Mouse (Mus musculus) heart, postnatal 14 days (tissue): ENCODE measurements around the gene Epb41l3. TPM values are rescaled to one million over a fixed set of nuclear protein-coding genes. Genes with fewer than 3 reads are reported as not detected.
"Not testable (repeated sequence)": the region's sequence is repeated elsewhere in the genome, so short reads cannot be mapped to it uniquely, and the experiment has no call there.

ENCODE experiments used
- DNase-seq, 2 experiments: peaks; one replicate each; pipeline ENCODE4 v3.0.0; 2021 to 2022
- intact Hi-C: fragments of 180-260 bp; cut with DNase I; formaldehyde crosslinking; loops from one replicate; pipeline ENCODE4 v1.15.1; 2025
- total RNA-seq, 2 experiments: library from RNA; stranded (reverse); gene quantifications; 2 replicates each; pipeline ENCODE4 v1.2.3; 2021

Epb41l3 gene
- total RNA-seq, 2 experiments from 2014 or later = 16.1 to 17.1 TPM

DNA sequence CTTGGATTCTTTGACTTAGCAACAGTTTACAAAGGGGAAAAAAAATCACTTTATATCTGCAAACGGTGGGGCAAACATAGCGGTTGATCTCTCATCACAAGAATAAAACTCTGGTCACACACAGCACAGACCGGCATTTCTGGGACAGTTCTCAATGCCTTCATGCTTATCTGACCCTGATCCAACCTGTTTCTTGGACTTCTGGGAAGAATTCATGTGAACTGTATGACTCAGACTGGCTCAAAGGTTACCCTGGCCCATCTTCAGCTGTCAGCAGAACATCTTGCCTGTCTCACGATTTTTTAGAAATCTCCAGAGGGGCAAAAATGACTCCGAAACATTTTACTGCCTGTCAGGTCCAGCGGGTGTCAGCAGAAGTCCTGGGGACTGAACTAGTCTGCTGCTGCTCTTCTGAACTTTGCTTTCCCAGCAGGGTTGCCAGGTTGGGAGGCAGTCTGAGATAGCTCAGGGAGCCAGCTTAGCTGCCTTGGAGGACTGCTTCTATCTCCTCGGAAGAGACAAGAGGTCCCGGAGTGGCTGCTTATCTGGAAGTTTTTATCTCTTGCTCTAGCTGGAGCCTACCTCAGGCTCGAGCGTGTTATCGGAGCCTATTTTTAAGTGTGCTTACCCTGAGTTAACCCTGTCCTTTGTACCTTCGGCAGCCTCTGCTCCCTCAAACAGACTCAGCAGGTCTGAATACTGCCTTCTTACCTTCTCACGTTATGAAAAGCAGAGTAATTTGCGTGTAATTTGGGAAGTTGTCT is 29.7 kb downstream of the Epb41l3 start:
- peak; percentile 5 to 18 for DNase-seq
- intact Hi-C loops = loop anchor here (5.0 kb wide), 1 partner anchor 928 kb away; no protein-coding TSS in a partner anchor

DNA sequence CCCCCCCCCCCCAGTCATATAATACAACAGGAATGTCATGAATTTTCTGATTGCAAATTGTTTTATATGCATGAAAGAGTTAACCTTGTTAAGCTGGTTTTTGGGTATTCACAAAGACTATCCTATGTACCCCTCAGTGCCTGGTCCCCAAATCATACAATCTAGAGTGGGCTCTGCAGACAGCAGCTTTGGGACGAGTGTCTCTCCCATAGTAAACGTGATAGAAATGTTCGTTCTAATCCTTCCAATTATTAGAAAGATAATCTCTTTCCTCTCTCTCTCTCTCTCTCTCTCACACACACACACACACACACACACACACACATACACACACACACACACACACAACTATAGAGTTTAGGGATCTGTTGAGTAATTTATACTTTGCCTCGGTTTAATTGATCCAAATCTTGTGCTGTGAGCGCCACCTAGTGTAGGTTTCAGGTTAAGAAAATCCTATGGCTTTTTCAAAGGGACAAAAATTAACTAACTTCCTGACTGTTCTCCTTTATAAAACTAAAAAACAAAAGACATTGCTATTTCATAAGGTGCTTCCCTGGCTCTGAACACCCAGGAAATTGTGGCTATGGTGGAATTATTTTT is 30.4 kb downstream of the Epb41l3 start:
- intact Hi-C loops = loop anchor here (1.0 to 5.0 kb wide), 2 partner anchors 225 to 929 kb away; no protein-coding TSS in a partner anchor
- peak; percentile 34 to 71 for DNase-seq

DNA sequence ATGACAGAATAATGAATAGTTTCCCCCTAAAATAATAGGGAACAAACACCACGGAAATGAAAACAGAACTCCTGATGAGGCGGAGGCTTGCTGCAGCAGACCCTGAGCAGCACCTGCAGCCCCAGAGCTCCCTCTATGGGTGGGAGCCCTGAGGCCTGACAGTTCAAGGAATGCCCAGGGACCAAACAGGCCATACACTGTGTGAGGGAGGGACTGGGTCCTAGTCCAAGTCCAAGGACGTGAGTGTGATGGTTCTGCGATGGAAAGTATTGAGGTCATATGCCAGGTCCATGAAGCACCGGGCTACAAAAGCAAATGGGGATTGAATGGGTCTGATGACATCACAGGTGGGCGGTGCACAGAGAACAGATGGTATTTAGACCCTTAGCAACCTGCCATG is 33.7 kb downstream of the Epb41l3 start:
- DNase-seq = peak in 1 of 2 experiments; percentile 9
- intact Hi-C loops = loop anchor here (5.0 kb wide), 1 partner anchor 932 kb away; no protein-coding TSS in a partner anchor

DNA sequence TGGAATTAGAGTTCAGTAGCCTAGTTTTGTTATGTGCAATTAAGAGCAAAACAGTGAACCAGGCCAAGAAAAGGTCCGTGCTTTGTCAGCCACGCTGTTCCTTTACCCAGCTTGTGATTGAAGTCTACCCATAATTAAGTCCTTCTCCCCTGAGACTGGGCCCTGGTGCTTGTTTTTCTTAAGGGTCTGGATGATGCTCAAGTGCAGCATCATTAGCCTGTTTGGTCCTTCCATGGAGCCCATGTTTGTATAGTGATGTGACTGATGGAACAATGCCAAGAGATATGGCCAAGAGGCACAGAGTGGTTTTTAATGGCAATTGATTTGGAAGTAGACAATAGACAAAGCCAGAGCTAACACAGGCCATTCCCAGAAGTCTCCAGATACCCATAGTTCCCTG is 36.7 kb downstream of the Epb41l3 start:
- intact Hi-C loops = no loop called here
- DNase-seq = no peak

DNA sequence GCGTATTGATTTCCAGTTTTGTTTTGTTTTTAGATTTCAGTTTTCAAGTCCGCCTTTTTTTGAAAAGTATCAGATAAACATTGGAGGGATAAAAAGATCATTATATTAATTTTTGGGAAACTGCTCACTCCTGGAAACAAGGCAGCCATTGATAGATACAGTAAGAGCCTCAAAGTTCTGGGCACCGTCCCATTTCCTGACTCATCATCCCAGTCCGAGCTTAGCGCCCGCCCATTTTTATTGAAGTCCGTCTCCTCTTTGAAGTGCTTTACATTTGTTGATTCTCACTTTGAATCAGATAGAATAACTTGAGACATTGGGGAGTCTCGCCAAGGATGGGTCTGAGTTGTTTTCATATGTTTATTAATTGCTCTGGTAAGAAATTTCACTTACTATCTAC is 43.7 kb downstream of the Epb41l3 start:
- intact Hi-C loops = no loop called here
- DNase-seq = no peak

DNA sequence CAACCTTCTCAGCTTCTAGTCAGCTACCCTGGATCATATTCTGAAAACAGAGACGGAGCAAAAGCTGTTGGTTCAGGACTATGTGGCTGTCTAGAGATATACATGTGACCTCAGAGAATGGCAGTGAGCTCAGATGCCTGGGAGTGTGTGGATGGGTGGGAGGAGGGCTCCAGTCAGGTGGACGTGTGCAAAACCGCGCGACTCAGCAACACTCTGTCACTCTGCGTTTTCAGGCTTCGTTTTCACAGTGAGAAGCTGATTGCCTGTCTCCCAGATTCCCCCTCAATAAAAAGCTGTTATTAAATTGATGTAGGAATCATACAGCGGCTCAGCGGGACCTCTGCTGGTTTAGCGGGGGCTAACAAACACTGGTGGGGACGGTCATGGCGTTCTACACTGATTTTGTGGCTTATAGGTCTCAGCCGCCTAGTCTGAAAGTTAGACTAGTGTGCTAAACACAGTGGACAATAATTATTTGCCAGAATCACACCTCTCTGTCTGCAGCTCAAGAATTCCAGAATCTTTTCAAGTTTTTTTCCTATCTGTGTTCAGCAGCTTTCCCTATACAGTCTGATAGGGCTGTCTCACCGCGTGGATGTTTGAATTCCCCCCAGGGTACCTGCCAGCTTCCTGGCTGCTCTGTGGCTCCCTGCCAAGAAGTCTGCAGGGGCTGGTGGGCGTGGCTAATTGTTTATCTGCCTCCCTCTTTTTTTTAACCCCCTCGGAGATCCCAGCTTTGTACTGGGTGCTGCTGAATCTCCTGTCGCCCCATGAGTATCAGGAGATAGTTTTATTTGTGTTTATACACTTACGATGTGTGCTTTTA is 45.3 kb downstream of the Epb41l3 start:
- DNase-seq = peak in 1 of 2 experiments; percentile 6
- intact Hi-C loops = no loop called here

DNA sequence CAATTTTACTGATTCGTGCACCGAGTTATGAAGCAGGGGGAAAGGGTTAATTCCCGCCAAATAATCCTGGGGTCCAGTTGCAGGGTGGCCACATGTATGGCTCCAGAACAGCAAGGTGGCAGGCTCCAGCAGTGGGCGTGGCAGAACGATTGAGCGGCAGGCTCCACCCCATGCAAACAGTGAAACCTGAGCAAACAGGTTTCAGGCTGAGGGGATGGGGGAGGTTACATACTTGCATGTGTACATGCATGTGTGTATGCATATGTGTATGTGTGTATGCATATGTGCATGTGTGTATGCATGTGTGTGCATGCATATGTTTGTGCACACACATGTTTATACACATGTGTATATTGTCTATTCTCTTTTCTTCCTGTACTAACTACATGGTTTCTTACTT is 46.9 kb downstream of the Epb41l3 start:
- DNase-seq, intact Hi-C loops: not testable (repeated sequence)

DNA sequence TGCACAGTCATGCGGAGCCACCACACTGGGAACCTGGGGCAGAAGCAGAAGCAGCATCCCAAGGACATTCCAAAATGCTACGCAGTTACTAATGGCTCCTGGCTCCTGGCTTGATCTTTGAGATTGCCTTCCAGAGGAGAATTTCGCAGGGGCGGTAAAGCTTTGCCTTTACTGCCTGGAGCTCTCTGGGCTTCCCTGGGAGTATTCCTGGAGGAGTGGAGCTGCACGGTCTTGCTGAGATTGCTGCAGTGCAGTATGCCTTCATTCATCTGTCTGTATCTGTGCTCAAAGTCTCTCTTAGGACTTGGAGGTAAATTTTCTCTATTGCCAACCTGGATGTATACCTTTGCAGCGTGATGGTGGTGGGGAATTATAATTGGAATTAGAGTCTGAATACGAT is 52.0 kb downstream of the Epb41l3 start:
- intact Hi-C loops = no loop called here

DNA sequence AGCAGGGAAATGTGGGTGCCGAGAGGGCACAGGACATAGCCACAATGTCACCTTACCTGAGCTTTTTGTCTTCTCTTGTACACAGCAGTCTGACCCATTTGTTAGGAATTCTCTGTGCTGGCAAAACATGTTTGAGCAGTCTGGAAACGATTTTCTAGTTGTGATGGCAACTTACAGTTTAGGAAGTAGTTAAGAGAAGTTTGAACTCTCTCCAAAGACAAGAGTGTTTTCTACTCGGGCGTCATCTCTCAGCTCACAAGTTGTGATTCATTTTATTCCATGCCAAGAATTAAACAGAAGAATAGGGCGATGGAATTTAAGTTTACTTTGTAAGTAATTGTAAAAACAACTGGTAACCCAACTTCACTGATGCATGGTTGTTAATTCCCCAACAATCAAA is 52.5 kb downstream of the Epb41l3 start:
- intact Hi-C loops = no loop called here
- DNase-seq = no peak

More for the DNA sequence above, 52.0 kb downstream of the Epb41l3 start:
- DNase-seq = no peak

DNA sequence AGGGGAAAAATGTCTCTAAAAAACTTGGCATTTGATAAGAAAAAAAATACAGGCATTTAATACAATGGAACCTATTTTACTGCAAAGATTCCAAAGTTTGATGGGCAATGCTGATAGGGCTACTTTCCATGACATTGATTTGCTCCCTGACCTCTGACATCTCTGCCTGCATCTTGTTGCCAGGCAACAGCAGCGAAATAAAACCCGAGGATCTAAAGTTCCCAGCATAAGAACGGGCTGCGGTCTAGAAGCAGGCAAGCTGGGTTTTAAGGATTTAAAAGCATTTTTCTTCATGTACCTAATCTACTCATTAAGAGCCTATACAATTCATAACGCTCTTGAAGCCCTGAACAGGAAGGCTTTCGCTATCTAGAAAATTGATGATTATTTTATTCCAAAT is 54.0 kb downstream of the Epb41l3 start:
- no peak for DNase-seq
- intact Hi-C loops = no loop called here

DNA sequence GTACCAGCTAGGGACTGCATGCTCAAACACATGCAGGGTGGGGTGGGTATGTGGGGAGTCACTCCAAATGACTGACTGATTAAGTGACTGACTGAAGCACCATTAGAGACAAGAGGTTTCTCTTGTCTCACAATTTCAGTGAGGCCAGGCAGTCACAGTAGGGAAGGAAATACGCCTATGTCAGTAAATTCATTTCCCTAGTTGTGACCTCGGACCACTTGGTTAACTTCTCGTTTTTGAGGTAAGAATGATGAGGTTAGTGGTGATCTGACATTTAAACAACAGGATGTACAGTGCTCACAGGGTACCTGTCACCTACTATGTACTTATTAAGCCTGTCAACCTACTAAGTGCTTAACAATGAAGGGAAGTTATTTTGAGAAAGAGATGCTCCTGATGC is 67.5 kb downstream of the Epb41l3 start:
- DNase-seq = no peak
- intact Hi-C loops = no loop called here

DNA sequence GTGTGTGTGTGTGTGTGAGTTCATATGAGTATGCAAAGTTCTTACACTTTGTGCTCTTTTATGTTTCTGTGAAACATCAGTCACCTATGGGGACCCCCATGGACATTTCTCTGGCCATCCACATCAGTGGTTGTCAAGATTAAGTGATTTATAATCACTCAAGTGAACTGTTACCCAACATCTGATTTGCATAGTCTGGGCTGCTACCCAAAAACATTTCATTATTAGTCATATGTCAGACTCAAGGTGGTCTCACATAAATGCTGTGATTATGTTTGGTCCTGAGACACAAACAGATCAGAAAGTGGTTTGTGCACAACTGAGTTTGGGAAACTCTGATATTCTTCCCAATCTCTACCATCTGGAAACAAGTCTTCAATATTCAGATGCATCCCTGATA is 75.3 kb downstream of the Epb41l3 start:
- no peak for DNase-seq
- intact Hi-C loops = loop anchor here (10.0 kb wide), 2 partner anchors 114 to 194 kb away; no protein-coding TSS in a partner anchor

DNA sequence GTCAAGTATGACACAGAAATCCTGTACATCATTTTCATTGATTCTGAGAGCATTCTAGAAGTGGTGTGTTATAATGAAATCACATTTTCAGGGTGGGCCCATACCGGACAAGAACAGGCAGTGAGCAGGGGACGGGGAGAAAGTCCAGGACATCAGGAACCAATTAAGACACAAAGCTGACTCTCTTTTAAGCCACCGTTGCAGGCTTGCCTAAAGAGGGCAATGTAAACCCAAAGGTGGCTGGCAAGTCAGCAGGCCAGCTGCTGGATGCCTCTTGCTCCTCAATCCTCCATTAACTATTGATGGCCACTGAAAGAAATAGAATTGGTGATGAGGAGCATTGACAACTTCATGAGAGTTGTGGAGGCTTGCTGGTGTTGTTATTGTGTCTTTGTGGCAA is 75.8 kb downstream of the Epb41l3 start:
- intact Hi-C loops = loop anchor here (10.0 kb wide), 2 partner anchors 114 to 194 kb away; no protein-coding TSS in a partner anchor
- no peak for DNase-seq

DNA sequence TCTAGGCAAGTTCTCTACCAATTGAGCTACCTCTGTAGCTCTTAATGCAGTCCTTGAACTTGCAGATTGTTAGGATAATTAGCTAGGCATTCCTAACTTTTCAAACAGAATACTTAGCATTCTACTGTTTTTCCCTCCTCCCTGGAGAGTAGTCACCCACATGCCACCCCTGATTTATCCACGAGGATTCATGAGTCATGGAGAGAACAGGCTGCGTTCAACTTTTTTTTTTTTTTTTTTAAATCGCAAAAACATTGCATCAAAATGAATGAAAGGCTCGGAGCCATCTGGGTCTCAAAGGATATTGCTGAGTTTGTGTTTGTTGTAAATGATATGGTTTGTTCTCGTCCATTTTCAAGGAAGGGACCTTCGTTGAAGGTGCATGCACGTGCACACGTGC is 79.6 kb downstream of the Epb41l3 start:
- intact Hi-C loops = loop anchor here (10.0 kb wide), 2 partner anchors 110 to 190 kb away; no protein-coding TSS in a partner anchor
- no peak for DNase-seq

DNA sequence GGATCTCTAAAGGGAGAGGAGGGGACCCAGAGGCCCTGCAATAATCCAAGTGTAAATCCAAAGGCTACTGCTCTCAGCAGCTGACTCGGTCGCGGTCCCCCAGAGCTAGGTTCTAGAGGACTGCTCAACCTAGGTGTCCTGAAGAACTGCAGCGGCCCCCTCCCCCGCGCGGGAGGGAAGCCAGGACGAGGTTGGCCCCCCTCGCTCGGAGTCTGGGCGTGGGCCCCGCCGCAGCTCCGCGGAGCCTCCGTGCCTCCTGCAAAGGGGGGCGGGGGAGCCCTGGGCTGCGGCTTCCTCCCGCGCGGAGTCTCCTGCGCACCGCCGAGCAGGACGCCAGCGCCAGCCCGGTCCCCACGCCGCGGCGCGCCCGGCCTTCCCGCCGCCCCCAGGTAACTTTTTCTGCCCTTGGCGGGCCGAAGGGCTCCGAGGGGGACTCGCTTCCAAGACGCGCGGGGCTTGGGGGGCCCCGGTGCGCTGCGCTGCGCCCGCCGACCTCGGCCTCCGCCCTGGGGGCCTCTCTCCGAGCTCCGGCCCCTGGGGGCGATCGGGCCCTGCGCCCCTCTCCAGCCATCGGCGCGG is 81.1 kb downstream of the Epb41l3 start:
- peak; percentile 60 to 62 for DNase-seq
- intact Hi-C loops = loop anchor here (10.0 kb wide), 2 partner anchors 108 to 188 kb away; no protein-coding TSS in a partner anchor

DNA sequence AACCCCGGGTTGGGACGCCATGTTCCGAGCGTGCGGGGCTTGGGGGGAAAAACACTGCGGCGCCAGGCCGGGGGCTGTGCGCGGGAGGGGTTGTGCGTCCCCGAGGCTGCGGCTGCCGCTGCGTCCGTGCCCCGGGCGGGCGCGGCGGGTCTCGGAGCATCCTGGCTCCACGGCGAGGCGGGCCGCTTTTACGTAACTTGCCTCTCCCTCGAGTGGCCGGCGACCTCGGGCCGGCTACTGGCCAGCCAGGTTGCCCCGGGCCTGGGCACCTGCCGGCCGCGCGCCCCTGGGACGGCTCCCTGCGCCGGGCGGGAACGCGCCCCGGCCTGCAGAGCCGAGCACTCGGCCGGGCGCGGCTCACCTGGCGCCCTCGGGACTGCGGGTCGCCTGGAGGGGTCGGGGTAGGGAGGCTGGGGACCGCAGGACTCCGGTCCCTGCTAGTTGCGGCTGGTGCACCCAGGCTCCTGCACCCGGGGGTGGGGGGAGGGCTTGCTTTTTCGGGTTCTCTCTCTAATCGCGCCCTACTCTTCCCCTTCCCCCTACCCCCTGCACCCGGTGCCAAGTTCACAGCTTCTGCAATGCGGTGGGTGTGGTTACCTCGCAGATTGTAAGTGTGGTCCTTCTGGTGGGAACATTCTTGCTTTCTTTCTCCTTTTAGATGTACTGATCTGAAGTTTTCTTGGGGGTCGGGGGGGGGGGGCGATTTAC is 81.8 kb downstream of the Epb41l3 start:
- intact Hi-C loops = loop anchor here (10.0 kb wide), 2 partner anchors 108 to 188 kb away; no protein-coding TSS in a partner anchor
- DNase-seq = peak; percentile 43 to 45

DNA sequence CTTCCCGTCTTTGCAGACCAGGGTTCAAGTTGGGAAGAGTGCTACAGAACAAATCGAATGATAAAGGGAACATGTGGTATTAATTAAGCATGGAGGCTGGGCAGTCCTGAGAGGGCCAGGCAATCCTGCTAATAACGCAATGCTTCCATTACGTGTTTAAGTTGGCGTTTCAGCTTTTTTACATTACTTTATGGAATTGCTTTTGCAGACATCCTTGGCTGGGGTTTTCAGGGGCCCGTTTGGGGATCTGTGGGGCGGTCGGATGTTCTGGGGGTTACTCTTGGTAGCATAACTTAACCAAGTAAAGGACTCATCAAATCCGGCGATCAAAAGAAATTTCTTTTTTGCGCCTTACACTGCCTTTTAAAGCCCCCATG is 82.3 kb downstream of the Epb41l3 start:
- intact Hi-C loops = loop anchor here (10.0 kb wide), 2 partner anchors 107 to 187 kb away; no protein-coding TSS in a partner anchor
- no peak for DNase-seq

DNA sequence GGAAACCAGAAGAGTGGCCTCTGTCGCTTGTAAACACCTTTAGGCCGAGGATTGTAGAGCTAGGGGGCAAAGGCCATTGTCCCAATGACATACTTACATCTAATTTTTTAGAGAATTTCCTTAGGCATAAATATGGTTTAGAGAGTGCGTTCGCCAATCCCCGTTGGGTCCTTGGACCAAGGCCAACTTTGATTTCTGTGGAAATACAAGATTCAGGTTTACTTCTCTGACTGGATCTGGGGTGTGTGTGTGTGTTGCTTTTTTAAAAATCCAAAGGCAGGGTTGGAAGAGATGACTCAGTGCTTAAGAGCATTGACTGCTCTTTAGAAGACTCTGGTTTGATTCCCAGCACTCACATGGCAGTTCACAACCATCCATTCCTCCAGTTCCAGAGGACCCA is 83.2 kb downstream of the Epb41l3 start:
- DNase-seq = no peak
- intact Hi-C loops = loop anchor here (10.0 kb wide), 2 partner anchors 106 to 186 kb away; no protein-coding TSS in a partner anchor

DNA sequence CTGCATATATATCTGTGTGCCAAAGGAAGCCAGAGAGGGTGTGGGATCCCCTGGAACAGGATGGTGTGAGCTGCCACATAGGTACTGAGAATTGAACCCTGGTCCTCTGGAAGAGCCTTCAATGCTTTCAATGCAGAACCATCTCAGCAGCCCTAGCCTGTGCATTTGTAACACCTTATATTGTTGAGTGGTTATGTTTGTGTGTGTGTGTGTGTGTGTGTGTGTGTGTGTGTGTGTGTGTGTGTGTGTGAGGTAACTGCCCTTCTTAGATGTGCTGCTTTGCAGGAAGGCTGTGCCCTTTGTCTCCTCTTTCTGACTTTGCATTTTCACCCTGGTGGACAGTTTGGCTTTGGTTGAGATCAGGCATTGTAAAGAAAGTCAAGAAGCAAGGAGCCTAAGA is 87.2 kb downstream of the Epb41l3 start:
- intact Hi-C loops = no loop called here

More for the DNA sequence above, 87.2 kb downstream of the Epb41l3 start:
- DNase-seq = no peak
